Mouse (Mus musculus): ENCODE measurements around the gene Adgrl4. TPM values are rescaled to one million over a fixed set of nuclear protein-coding genes. Genes with fewer than 3 reads are reported as not detected.
A peak's percentile ranks its signal among the peaks of the same experiment; 100 is the strongest.

The Adgrl4 gene
- 6.9 and 8.4 TPM in 2 replicates for polyA plus RNA-seq (2015; fragmentation: Nextera tagmentation; extraction: Ambion mirVana)

DNA sequence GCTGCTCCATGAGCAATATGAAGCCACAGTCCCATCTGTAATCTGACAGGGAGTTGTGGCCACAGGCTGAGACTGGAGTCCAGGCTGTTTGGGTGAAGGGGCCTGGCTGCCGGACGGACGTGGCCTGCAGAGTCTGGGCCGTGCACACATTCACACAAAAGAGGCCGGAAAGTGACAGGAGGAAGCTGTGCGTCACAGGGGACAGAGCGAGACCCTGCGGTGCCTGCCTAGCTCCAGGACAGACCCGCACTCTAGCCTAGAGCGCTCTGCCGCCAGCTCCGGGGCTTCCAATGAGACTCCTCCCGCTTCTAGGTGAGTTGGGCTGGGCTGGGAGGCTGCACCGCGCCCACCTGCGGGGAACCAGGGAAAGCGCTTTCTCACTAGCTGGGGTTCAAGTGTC is at the start of gene Adgrl4:
TSS of gene Adgrl4 (plus strand) at position 195 of the 400 bp plus-strand sequence.
- Histone ChIP-seq H3K36me3 (no peaks in the 10 kb centered on the region), H3K27ac (no peak within 1 kb of the TSS), H3K4me2 (replicated peaks) (peak within 1 kb of the TSS; percentile 61), H3K4me3 (replicated peaks) (peak within 1 kb of the TSS; percentile 22), H3K9ac (no peak within 1 kb of the TSS), H3K4me1 (replicated peaks) (0 out of 2 replicates have a peak, but pooled peaks cover 4% of the 10 kb centered on the region), H3K9me3 (no peaks in the 10 kb centered on the region), H3K27me3 (replicated peaks) (no peaks in the 10 kb centered on the region)
- 4% methylated on average over 17 of the region's 17 CpGs for WGBS
- peak; percentile 55 for ATAC-seq

DNA sequence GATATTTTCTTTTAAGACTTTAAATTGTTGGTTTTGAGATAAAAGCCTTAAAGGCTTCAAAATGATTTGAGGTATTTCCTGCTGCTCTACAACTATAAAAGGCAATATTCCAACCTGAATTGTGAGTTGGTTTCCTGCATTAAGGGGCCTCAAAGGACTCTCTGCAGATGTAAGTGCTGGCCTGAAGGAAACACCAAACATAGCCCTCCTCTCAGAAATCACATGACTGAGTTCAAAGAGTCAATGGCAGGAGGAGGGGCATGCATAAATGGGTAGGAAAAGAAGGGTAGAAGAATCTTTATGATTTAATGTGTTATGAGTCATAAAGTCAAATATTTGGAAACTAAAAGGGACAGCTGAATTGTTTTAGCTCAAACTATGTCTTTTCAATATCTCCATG is 46.8 kb upstream of the Adgrl4 start:
- Histone ChIP-seq H3K9me3 (no peaks in the 10 kb centered on the region), H3K27ac (no peak overlapping the region), H3K36me3 (no peaks in the 10 kb centered on the region), H3K9ac (no peak overlapping the region), H3K4me1 (replicated peaks) (no peaks in the 10 kb centered on the region), H3K27me3 (replicated peaks) (no peaks in the 10 kb centered on the region), H3K4me3 (replicated peaks) (no peak overlapping the region), H3K4me2 (replicated peaks) (no peak overlapping the region)
- ATAC-seq = no peak

GRCm38 (mm10) chr3:151392891-151393290 is 44.8 kb upstream of the Adgrl4 start:
- ATAC-seq = no peak
- Histone ChIP-seq H3K36me3 (no peaks in the 10 kb centered on the region), H3K9me3 (no peaks in the 10 kb centered on the region), H3K4me3 (replicated peaks) (no peak overlapping the region), H3K4me1 (replicated peaks) (no peaks in the 10 kb centered on the region), H3K27ac (no peak overlapping the region), H3K4me2 (replicated peaks) (no peak overlapping the region), H3K27me3 (replicated peaks) (no peaks in the 10 kb centered on the region), H3K9ac (no peak overlapping the region)
- 87% methylated on average over 4 of the region's 4 CpGs for WGBS

GRCm38 (mm10) chr3:151393330-151393729 is 44.4 kb upstream of the Adgrl4 start:
- Histone ChIP-seq H3K27me3 (replicated peaks) (no peaks in the 10 kb centered on the region), H3K9ac (no peak overlapping the region), H3K4me1 (replicated peaks) (no peaks in the 10 kb centered on the region), H3K36me3 (no peaks in the 10 kb centered on the region), H3K27ac (no peak overlapping the region), H3K9me3 (no peaks in the 10 kb centered on the region), H3K4me3 (replicated peaks) (no peak overlapping the region), H3K4me2 (replicated peaks) (no peak overlapping the region)
- whole genome bisulfite sequencing = 88% methylated on average over 1 of the region's 1 CpGs
- no peak for ATAC-seq

- no peak overlapping the region for H3K27ac ChIP-seq
- H3K27me3 ChIP-seq (replicated peaks) = no peaks in the 10 kb centered on the region
- no peak overlapping the region for H3K4me2 ChIP-seq (replicated peaks)
- no peak overlapping the region for H3K9ac ChIP-seq
- H3K4me3 ChIP-seq (replicated peaks) = no peak overlapping the region
- H3K9me3 ChIP-seq = no peaks in the 10 kb centered on the region
- H3K4me1 ChIP-seq (replicated peaks) = no peaks in the 10 kb centered on the region
- H3K36me3 ChIP-seq = no peaks in the 10 kb centered on the region
- ATAC-seq = no peak
- WGBS = 78% methylated on average over 1 of the region's 1 CpGs
These were observed 38.4 kb upstream of the Adgrl4 start for GRCm38 (mm10) chr3:151399270-151399669.

GRCm38 (mm10) chr3:151411031-151411430 is 26.7 kb upstream of the Adgrl4 start:
- no peak overlapping the region for H3K27ac ChIP-seq
- no peak for ATAC-seq
- 78% methylated on average over 2 of the region's 2 CpGs for WGBS
- H3K9ac ChIP-seq = no peak overlapping the region
- no peak overlapping the region for H3K4me2 ChIP-seq (replicated peaks)
- no peaks in the 10 kb centered on the region for H3K9me3 ChIP-seq
- no peak overlapping the region for H3K4me3 ChIP-seq (replicated peaks)
- H3K27me3 ChIP-seq (replicated peaks) = no peaks in the 10 kb centered on the region
- no peaks in the 10 kb centered on the region for H3K36me3 ChIP-seq
- H3K4me1 ChIP-seq (replicated peaks) = no peaks in the 10 kb centered on the region

- Histone ChIP-seq H3K4me1 (replicated peaks) (no peaks in the 10 kb centered on the region), H3K9me3 (no peaks in the 10 kb centered on the region), H3K36me3 (no peaks in the 10 kb centered on the region), H3K27ac (no peak overlapping the region), H3K27me3 (replicated peaks) (no peaks in the 10 kb centered on the region), H3K4me2 (replicated peaks) (no peak overlapping the region), H3K4me3 (replicated peaks) (no peak overlapping the region), H3K9ac (no peak overlapping the region)
- ATAC-seq = no peak
- WGBS = 100% methylated on average over 4 of the region's 4 CpGs
These were observed 26.2 kb upstream of the Adgrl4 start for GRCm38 (mm10) chr3:151411488-151411887.

DNA sequence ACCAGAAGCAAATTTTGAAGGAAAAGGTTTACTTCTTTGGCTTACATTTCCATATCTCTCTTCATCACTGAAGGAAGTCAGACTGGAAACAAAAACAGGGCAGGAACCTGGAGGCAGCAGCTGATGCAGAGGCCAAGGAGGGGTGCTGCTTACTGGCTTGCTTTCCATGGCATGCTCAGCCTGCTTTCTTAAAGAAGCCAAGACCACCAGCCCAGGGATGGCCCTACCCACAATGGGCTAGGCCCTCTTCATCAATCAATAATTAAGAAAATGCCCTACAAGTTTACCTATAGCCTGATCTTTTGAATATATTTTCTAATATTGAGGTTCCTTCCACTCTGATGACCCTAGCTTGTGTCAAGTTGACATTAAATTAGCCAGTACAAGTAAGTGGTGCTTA is 20.8 kb upstream of the Adgrl4 start:
- ATAC-seq = no peak
- Histone ChIP-seq H3K4me3 (replicated peaks) (no peak overlapping the region), H3K4me1 (replicated peaks) (no peaks in the 10 kb centered on the region), H3K36me3 (no peaks in the 10 kb centered on the region), H3K4me2 (replicated peaks) (no peak overlapping the region), H3K27ac (no peak overlapping the region), H3K27me3 (replicated peaks) (no peaks in the 10 kb centered on the region), H3K9me3 (no peaks in the 10 kb centered on the region), H3K9ac (no peak overlapping the region)

DNA sequence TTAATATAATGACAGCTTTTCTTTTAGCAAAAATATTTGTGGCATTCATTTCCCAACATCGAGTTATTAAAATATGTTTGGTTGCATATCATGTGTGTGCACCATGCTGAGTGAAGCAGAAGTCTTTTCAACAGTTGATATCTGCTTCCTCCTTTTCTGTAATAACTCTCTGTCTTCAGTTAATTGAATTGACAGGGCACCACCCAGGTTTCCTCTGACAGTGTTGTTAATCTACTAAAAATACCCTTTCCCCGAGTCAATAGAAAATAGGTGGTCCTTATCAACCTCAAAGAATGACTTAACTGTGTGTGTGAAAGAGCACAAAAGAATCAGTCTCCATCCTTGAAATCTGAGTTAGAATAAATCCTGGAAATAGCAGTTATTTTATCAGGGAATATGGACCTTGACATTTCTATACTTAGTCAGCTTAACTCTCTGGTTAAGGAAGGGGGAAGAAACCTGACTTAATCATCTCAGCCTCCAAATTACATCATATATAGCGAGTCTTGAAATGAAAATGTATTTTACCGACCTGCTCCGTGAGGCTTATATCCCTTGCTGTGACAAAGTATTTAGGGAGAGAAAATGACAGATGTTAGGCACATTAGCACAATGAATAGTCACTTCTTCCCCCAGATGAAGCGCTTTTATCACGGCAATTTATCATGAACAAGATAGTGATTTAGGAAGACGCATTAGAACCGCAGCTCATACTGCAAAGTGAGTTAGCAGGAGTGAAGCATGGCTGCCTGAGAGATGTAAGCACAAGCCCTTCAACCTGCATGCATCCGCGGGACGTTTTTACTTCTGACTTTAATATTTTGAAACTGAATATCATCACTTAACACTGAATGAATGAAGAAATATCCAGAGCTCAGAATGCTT is 19.8 kb upstream of the Adgrl4 start:
- Histone ChIP-seq H3K9ac (no peak overlapping the region), H3K27me3 (replicated peaks) (no peaks in the 10 kb centered on the region), H3K36me3 (no peaks in the 10 kb centered on the region), H3K4me1 (replicated peaks) (no peaks in the 10 kb centered on the region), H3K4me3 (replicated peaks) (no peak overlapping the region), H3K27ac (no peak overlapping the region), H3K9me3 (no peaks in the 10 kb centered on the region), H3K4me2 (replicated peaks) (no peak overlapping the region)
- WGBS = 57% methylated on average over 12 of the region's 12 CpGs
- ATAC-seq = no peak

GRCm38 (mm10) chr3:151424326-151425207 is 13.1 kb upstream of the Adgrl4 start:
- ATAC-seq = no peak
- no peak overlapping the region for H3K27ac ChIP-seq

DNA sequence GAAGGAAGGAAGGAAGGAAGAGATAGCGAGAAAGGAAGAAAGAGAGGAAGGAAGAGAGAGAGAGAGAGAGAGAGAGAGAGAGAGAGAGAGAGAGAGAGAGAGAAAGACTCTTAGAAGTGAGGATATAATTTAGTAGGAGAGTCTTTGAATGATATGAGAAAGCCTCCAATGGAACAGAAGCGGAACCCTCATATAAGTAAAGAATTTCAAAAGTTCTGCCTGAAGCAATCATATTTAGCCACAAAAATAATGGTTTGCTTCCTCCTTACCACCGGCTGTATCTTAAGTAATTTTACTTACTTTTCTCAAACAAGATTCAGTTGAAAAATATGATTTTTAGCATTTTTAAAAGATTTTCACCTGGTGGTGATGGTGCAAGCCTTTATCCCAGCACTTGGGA is 7.6 kb upstream of the Adgrl4 start:
- Histone ChIP-seq H3K9ac (no peak overlapping the region), H3K4me3 (replicated peaks) (no peak overlapping the region), H3K4me1 (replicated peaks) (no peaks in the 10 kb centered on the region), H3K4me2 (replicated peaks) (no peak overlapping the region), H3K27me3 (replicated peaks) (no peaks in the 10 kb centered on the region), H3K9me3 (no peaks in the 10 kb centered on the region), H3K36me3 (no peaks in the 10 kb centered on the region), H3K27ac (no peak overlapping the region)
- ATAC-seq = no peak
- 93% methylated on average over 3 of the region's 3 CpGs for WGBS

More at GRCm38 (mm10) chr3:151424326-151425207, 13.1 kb upstream of the Adgrl4 start:
- no peak overlapping the region for H3K4me2 ChIP-seq (replicated peaks)
- no peaks in the 10 kb centered on the region for H3K9me3 ChIP-seq
- no peak overlapping the region for H3K4me3 ChIP-seq (replicated peaks)
- H3K9ac ChIP-seq = no peak overlapping the region
- H3K36me3 ChIP-seq = no peaks in the 10 kb centered on the region
- H3K27me3 ChIP-seq (replicated peaks) = no peaks in the 10 kb centered on the region
- WGBS = 76% methylated on average over 9 of the region's 9 CpGs
- H3K4me1 ChIP-seq (replicated peaks) = no peaks in the 10 kb centered on the region

GRCm38 (mm10) chr3:151431507-151431906 is 6.2 kb upstream of the Adgrl4 start:
- H3K9me3 ChIP-seq = no peaks in the 10 kb centered on the region
- no peak overlapping the region for H3K4me2 ChIP-seq (replicated peaks)
- WGBS = 61% methylated on average over 2 of the region's 2 CpGs
- H3K4me1 ChIP-seq (replicated peaks) = no peaks in the 10 kb centered on the region
- H3K27me3 ChIP-seq (replicated peaks) = no peaks in the 10 kb centered on the region
- no peak overlapping the region for H3K27ac ChIP-seq
- H3K9ac ChIP-seq = no peak overlapping the region
- H3K36me3 ChIP-seq = no peaks in the 10 kb centered on the region
- no peak for ATAC-seq
- no peak overlapping the region for H3K4me3 ChIP-seq (replicated peaks)
